Mouse (Mus musculus) cortical plate, adult 2 months (tissue): ENCODE data around the gene Amer3.

Source experiments
- CTCF ChIP-seq: fragments of 200-500 bp; IDR thresholded peaks from 2 replicates; pipeline ENCODE4 v1.5.1; 2011; ENCODE audit warnings: mild to moderate bottlenecking, control low read depth, low read length; ENCODE audit not compliant: insufficient read depth; ENCODE audit errors: extremely low read depth
- POLR2A ChIP-seq: fragments of 200-500 bp; IDR thresholded peaks from 2 replicates; pipeline ENCODE4 v1.6.1; 2011; ENCODE audit warnings: mild to moderate bottlenecking, low read length, control low read depth; ENCODE audit not compliant: insufficient read depth; ENCODE audit errors: extremely low read depth

DNA sequence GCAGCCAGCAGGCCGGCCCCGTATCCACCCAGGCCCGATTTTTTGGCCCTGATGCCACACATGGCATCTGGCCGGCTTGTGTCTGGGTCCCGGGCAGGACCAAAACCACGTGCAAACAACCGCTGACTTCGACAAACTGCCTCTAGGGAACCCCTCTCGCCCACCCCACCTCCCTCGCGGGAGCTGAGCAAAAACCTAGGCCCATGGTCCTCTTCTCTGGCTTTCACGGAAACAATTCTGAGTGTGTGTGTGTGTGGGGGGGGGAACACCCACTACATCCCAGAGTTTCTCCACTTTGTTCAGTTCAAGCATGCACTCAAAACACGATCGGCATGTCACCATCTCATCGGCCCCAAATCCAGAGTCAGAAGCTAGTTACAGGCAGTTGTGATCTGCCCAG is 18.6 kb upstream of the Amer3 start, which contains the start of gene Prss40:
- TF ChIP-seq CTCF (no peak), POLR2A (no peak)
